Mouse (Mus musculus): ENCODE measurements around the gene Zap70. TPM values are rescaled to one million over a fixed set of nuclear protein-coding genes. Genes with fewer than 3 reads are reported as not detected.
"Not testable (repeated sequence)": the region's sequence is repeated elsewhere in the genome, so short reads cannot be mapped to it uniquely, and the experiment has no call there.

The Zap70 gene
- total RNA-seq, 2 experiments from 2014 or later = 0.39 TPM; not detected in 1

DNA sequence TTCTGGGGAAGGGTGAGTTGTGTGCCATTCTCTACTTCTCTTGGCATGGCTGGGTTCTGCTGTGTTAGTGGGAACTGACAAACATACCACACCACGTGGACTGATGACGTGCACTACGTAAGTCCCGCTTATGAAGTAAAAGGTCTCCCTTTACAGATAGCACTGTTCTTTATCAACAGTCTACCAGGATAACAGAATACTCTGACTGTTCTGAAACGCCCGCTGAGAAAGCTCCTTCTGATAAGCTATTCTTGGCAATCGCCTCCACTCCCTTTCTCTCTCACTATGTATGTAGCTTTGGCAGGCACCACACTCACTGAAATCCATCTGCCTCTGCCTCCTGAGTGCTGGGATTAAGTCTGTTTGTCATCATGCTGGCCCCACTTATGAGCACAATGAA, 51.8 kb downstream of the Zap70 start:
- intact Hi-C loops (cut with DNase I; ENCODE audit: low total_unique reads) = loop anchor here (10.0 kb wide), 1 partner anchor 361 kb away; no protein-coding TSS in a partner anchor
- no peak for DNase-seq

DNA sequence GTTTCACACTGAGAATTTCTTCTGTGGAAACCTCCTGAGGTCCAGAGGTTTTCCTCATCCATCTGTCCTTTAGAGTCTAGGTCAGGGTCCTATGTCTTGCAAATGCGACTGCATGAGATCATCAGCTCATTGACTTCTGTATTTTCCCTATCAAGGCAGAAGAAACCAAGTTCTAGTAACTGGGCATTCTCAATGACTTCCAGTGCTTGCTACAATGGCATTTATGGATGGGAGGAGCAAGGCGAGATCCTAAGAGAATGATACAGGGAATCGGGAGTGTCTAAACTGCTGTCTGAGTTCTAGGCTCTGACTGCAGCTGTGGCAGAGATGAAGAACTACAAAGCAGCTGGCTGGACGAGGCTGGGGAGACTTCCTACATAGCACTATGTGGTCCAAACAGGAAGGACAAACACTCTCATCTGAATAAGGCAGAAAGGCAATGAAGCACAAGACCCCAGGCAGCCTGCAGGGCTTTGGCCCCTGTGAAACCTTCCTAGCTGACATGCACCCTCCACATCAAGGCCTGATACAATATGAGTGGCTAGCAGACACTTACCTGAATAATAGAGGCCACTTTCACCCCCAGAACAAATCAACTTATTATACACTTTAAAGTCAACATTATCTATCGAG, 52.8 kb downstream of the Zap70 start:
- no peak for DNase-seq
- intact Hi-C loops (cut with DNase I; ENCODE audit: low total_unique reads) = loop anchor here (10.0 kb wide), 1 partner anchor 360 kb away; no protein-coding TSS in a partner anchor

DNA sequence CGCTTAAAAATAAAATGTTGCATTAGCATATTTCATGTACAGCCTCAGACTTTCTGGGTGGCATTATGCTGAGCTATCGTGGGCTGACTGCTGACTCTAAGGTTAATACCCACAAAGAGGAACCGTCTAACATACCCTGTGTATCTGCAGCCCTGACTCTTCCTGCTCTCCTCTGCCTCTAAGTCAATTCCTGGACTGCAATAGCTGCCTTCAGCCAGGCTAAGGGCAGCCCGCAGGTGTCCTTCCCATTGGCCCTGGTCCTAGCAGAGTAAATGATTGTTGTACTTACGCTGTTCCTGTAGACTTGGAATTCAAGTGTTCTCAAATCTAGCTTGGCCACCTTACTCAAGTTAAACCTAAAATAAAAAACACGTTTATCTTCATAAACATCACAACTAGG, 53.6 kb downstream of the Zap70 start:
- DNase-seq = no peak
- intact Hi-C loops (cut with DNase I; ENCODE audit: low total_unique reads) = loop anchor here (10.0 kb wide), 1 partner anchor 360 kb away; no protein-coding TSS in a partner anchor

DNA sequence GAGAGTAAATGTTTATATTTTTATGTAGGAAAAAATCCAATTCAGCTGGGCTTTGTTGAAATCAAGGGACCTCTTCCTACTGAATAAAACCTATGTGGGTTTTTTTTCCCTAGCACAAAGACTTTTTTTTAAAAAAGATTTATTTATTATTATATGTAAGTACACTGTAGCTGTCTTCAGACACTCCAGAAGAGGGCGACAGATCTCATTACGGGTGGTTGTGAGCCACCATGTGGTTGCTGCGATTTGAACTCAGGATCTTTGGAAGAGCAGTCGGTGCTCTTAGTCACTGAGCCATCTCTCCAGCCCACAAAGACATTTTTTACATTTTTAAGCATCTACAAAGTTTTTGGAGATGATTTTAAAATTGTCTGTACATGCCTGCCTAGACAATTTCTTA, 60.3 kb downstream of the Zap70 start:
- DNase-seq; intact Hi-C loops (cut with DNase I; ENCODE audit: low total_unique reads): not testable (repeated sequence)

DNA sequence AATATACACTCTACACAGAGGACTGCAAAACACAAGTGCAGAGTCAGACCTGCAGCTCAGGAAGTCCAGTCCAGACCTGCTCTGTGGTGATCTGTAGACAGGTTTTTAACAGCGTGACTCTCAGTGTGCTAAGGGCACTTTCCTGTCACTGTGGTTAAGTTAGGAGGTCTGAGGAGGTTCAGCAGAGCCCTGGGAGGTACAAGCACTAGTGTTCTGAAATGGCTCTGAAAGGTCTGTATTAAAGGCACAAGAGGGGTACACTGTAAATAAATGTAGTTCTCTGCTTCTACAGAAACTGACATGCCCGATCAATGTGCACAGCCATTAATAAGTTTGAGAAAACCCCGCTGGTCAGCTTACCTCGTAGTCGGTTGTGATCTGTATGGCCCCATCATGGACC, 62.8 kb downstream of the Zap70 start:
- intact Hi-C loops (cut with DNase I; ENCODE audit: low total_unique reads) = no loop called here
- no peak for DNase-seq

DNA sequence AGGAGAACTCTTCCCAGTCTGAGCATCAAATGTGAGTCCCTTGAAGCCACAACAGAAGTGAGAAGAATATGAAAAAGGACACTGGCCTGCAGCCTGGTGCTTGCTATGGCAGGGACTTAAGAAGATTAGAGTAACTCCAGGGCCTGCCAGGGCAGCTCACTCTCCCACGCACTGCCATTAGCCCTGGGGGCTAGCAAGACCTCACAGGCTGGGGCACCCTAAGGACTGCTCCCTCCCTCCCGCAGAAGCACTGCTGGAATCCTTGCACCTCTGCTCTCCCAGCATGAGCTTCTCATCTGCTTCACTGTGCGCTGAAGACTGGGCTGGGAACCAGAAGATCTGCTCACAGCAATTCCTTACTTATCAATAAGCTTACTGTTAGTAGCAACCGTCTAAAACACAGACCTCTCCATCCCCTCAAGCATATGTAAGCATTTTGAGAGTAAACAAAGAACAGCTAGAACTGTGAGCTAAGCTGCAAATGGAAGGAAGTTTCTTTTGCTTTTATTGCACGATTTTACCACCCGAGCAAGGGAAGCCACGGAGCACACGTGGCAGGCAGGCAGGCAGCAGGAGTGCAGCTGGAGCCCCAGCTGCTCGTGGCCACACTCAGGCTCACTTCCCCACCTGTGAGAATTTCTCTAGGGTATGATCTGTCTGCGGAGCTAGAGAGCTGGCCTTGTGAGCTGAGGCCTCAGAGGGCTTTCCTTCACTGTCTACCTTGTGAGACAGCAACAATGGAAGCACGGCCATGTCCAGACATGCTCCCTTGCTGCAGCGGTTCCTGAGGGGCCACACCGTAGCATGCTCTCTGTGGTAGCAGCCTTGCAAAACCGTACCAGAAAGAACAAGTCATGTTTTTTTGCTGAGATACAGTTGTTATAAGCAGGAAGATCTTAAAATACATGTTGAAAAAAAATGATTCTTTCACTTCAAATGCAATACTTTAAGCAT, 69.6 kb downstream of the Zap70 start:
- intact Hi-C loops (cut with DNase I; ENCODE audit: low total_unique reads) = no loop called here
- no peak for DNase-seq

Other genes starting within 250 kb of the Zap70 start
- 10 to 100 TPM in 1 of 2 experiments, 1 to 10 TPM in 1; 9.3 to 13.3 TPM for gene Cnnm3, start 249.9 kb upstream of the Zap70 start, total RNA-seq (2021)
- gene Ankrd23, start 224.9 kb upstream of the Zap70 start, total RNA-seq (2021) = 1,000 to 10,000 TPM; 1,005 to 1,120 TPM
- gene Gm42417, start 222.4 kb upstream of the Zap70 start, total RNA-seq (2021) = 100 to 1,000 TPM; 440 to 562 TPM
- 1 to 10 TPM; 5.7 to 9.6 TPM for gene Ankrd39, start 214.4 kb upstream of the Zap70 start, total RNA-seq (2021)
- 10 to 100 TPM; 12.1 to 13.1 TPM for gene Sema4c, start 203.4 kb upstream of the Zap70 start, total RNA-seq (2021)
- 1 to 10 TPM in 1 of 2 experiments, under 1 TPM in 1; 0.91 to 4.2 TPM for gene Fam178b, start 78.6 kb upstream of the Zap70 start, total RNA-seq (2021)
- 1,000 to 10,000 TPM; 1,379 to 1,478 TPM for gene Cox5b, start 70.3 kb upstream of the Zap70 start, total RNA-seq (2021)
- gene 4933424G06Rik, start 51.6 kb upstream of the Zap70 start, total RNA-seq (2021) = under 1 TPM; 0.37 to 0.38 TPM
- 100 to 1,000 TPM; 142 to 143 TPM for gene Actr1b, start 47.4 kb upstream of the Zap70 start, total RNA-seq (2021)
- 10 to 100 TPM; 25.2 to 30.5 TPM for gene Tmem131, start 181.9 kb downstream of the Zap70 start, total RNA-seq (2021)